Mouse (Mus musculus): ENCODE data around the gene Adamts2. TPM values are rescaled to one million over a fixed set of nuclear protein-coding genes. Genes with fewer than 3 reads are reported as not detected.

Gene Adamts2
- total RNA-seq, 4 experiments from 2014 or later = 5.7 to 9.0 (median 8.2) TPM

GRCm38 (mm10) chr11:50725595-50725994, 123.7 kb downstream of the Adamts2 start:
- DNase-seq (ENCODE audit: low spot score in 2 of 2) = no peak

DNA sequence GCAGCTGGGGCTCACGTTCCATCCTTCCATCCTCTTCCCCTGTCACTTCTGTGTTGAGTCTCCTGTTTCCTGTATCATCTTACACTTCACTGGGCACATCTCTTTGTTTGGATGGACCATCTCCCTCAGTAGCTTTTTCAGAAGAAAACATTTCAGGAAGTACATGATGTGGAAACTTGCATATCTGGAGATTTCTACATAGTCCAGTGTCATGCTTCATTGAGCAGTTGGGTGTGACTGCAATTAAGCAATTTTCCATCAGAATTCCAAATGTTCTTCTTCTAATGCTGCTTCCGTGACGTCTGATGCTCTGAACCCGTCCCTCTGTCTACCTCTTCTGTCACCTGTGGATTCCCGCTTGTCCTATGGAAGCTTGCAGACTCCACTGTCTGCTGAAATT, 124.2 kb downstream of the Adamts2 start:
- no peak for DNase-seq (ENCODE audit: low spot score in 2 of 2)

- DNase-seq (ENCODE audit: low spot score in 2 of 2) = no peak
Measured at GRCm38 (mm10) chr11:50733146-50733545, 131.3 kb downstream of the Adamts2 start.

- DNase-seq (ENCODE audit: low spot score in 2 of 2) = no peak
Measured at GRCm38 (mm10) chr11:50734129-50734528, 132.2 kb downstream of the Adamts2 start.

- DNase-seq (ENCODE audit: low spot score in 2 of 2) = no peak
Measured at GRCm38 (mm10) chr11:50736548-50736947, 134.7 kb downstream of the Adamts2 start.

- DNase-seq (ENCODE audit: low spot score in 2 of 2) = no peak
Measured at GRCm38 (mm10) chr11:50738436-50738835, 136.6 kb downstream of the Adamts2 start.

DNA sequence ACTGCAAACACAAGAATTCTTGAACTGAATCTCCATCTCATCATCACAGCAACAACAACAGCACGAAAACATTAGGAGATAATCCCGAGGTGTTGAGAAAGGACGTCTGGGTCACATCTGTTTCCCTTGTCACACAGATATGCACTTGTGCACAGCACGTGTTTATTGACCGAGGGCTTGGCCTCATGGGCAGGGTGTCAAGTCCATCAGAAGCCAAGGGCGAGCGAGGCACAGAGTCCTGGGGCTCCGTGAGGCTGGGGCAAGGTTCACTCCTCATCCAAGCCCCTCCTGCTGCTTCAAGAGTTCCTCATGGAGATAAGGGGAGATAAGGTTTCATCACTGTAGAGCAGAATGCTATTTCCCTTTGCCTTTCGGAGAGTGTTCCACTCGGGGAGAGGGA, 137.6 kb downstream of the Adamts2 start:
- DNase-seq (ENCODE audit: low spot score in 2 of 2) = no peak

DNA sequence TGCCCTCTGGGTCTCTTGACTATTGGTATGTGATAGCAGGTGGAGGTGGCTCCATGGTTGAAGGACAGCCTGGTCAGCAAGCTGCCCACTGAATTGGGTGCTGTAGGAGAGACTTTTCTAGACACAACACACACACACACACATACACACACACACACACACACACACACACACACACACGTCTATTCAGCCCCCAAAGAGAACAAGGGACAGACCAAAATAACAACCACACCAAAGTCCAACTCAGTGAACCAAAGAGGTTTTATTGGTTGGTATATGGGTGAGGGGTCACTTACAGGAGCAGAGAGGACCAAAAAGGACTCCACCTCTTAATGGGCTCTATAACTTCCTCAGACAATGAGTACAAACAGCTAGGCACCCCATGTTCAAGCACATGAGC, 140.3 kb downstream of the Adamts2 start:
- DNase-seq (ENCODE audit: low spot score in 2 of 2) = no peak

- DNase-seq (ENCODE audit: low spot score in 2 of 2) = peak in 1 of 2 experiments; percentile 57
Measured at GRCm38 (mm10) chr11:50744971-50745370, 143.1 kb downstream of the Adamts2 start.

DNA sequence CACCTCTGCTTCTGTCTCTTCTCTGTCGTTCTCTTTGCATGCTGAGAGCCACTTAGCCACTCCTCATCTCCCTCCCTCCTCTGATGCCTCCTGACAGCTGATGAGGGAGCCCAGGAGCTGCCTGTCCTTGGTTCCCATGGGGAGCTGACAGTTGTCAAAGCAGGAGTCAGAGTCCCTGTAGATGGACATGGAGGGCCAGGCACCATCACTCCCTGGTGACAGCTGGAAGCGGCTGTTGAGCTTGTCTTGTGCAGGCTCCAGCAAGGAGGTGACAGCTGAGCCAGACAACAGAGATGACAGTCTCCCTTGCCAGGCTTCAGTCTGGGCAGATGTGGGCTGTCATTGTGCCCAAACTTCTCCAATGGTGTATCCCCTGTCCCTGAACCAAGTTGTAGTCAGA, 144.6 kb downstream of the Adamts2 start:
- DNase-seq (ENCODE audit: low spot score in 2 of 2) = no peak

- no peak for DNase-seq (ENCODE audit: low spot score in 2 of 2)
Measured at GRCm38 (mm10) chr11:50750983-50751585, 149.2 kb downstream of the Adamts2 start.

GRCm38 (mm10) chr11:50757741-50758140, 155.9 kb downstream of the Adamts2 start:
- DNase-seq (ENCODE audit: low spot score in 2 of 2) = no peak

GRCm38 (mm10) chr11:50766461-50766860, 164.6 kb downstream of the Adamts2 start:
- no peak for DNase-seq (ENCODE audit: low spot score in 2 of 2)

GRCm38 (mm10) chr11:50767039-50767438, 165.2 kb downstream of the Adamts2 start:
- DNase-seq (ENCODE audit: low spot score in 2 of 2) = no peak

DNA sequence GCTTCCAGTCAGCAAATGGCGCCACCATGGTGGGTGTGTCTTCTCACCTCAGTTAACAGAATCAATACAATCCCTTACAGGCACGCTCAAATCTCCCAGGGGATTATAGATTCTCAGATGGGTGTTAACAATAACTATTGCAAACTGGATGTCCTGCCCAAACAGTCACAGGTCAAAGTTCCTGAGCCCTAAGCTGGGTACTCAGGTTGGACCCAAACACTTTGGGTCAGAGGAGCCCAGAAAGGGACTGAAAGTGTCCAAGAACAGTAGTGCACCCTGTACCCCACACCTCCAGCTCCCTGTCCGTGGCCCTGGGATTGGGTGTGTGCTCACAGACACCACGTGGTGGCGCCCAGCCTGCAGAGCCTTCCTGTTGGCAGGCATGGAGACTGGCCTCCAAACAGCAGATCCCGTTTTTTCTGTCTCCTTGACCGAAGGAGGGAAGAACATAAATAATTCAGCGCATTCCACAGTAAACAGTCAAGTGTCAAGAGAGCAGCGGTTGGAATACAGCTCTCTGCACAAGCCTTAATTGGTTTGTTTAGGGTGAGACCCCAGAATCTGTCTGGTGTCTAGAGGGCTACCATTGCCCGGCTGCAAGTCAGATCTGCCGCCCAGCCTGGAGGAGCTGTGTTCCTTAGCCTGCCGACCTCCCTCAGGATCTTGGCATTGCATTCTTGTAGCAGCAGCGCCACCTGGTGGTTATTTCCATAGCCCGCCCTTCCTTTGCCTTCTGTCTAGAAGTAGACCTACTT, 167.3 kb downstream of the Adamts2 start:
- peak; percentile 67 to 88 for DNase-seq (ENCODE audit: low spot score in 2 of 2)

- DNase-seq (ENCODE audit: low spot score in 2 of 2) = no peak
Measured at GRCm38 (mm10) chr11:50771006-50771405, 169.1 kb downstream of the Adamts2 start.

GRCm38 (mm10) chr11:50797674-50798073, 195.8 kb downstream of the Adamts2 start:
- DNase-seq (ENCODE audit: low spot score in 2 of 2) = no peak

DNA sequence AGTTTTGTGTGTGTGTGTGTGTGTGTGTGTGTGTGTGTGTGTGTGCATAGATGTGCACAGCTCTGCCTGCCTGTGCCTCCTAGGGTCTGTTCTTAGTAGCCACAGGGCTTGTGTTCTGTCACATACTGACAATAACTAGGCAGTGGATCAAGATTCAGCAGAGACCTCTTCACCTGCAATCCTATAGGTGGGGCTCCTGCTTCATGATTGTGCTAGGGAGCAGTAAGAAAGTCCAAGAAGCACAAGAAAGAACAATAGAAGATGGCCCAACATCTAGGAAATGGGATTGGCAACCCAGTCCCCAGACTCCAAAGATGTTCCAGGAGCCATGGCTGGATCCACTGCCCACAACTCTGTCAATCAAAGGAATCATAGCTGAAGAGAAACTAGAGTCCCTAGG, 197.0 kb downstream of the Adamts2 start:
- no peak for DNase-seq (ENCODE audit: low spot score in 2 of 2)

DNA sequence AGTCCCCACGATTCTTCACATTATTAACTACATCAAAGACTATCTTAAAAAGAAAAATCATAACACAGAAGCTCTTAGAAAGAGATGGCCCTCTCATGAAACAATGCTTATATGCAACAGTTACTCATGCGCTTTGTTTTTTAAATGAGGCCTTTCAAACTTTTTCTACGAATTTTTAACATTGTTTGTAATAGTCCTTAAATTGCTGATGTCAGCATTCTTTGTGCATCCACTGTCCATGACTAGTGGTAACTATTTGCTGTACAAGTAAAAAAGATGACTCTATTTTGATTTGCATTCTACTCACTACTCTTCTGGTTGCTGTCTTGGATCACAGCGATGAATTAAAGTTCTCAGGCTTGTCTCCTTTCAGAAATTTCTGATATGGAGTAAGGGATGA, 212.3 kb downstream of the Adamts2 start:
- no peak for DNase-seq (ENCODE audit: low spot score in 2 of 2)

GRCm38 (mm10) chr11:50826214-50826613, 224.3 kb downstream of the Adamts2 start:
- no peak for DNase-seq (ENCODE audit: low spot score in 2 of 2)

GRCm38 (mm10) chr11:50827010-50827953, 225.4 kb downstream of the Adamts2 start, which contains the start of gene Zfp354c:
Gene Zfp354c, minus strand, starts transcription at chr11:50827724.
- DNase-seq (ENCODE audit: low spot score in 2 of 2) = peak; percentile 76

DNA sequence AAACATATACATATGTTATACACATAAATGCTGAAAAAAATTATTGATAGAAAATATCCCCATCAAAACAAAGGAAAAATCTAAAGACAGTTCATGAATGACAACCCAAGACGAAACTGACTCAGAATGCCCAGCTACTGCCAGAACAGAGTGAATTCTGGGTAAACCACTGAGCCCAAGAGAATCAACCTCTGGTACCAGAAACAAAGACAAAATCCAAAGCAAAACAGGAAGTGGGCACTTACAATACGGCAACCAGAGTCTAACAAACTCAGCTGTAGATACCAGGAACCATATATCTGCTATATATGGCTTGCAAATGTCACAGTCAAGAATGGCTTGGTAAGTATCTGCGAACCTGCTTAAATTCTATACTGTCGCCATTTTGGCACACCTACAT, 233.8 kb downstream of the Adamts2 start:
- no peak for DNase-seq (ENCODE audit: low spot score in 2 of 2)

All from left cerebral cortex, adult 8-10 months (tissue).